Mouse (Mus musculus) midbrain, embryonic 10.5 days (tissue): ENCODE data around the gene Fam126a. TPM values are rescaled to one million over a fixed set of nuclear protein-coding genes. Genes with fewer than 3 reads are reported as not detected.

Experiments used
- polyA plus RNA-seq: library from polyadenylated mRNA; unstranded; fragments of >200 nt; fragmentation: Nextera tagmentation; extraction: Ambion mirVana; gene quantifications from 2 replicates; pipeline ENCODE4 v1.2.1, GENCODE M21; 2016

Gene Fam126a
- polyA plus RNA-seq, 1 experiment from 2014 or later = 24.6 TPM

Other genes with a start within 250 kb of the Fam126a start
- gene Pus7, start 247.0 kb downstream of the Fam126a start, polyA plus RNA-seq = 32.3 and 37.7 TPM in 2 replicates
- gene Rint1, start 243.0 kb downstream of the Fam126a start, polyA plus RNA-seq = 32.7 and 36.6 TPM in 2 replicates
- 119 and 135 TPM in 2 replicates for gene Tomm7, start 186.5 kb downstream of the Fam126a start, polyA plus RNA-seq
- 70.6 and 84.1 TPM in 2 replicates for gene Klhl7, start 69.9 kb upstream of the Fam126a start, polyA plus RNA-seq
- gene Nupl2, start 134.3 kb upstream of the Fam126a start, polyA plus RNA-seq = 19.8 and 21.9 TPM in 2 replicates